Mouse (Mus musculus) brain, embryonic 14.5 days (tissue): ENCODE results near the gene Usp32. TPM values are rescaled to one million over a fixed set of nuclear protein-coding genes. Genes with fewer than 3 reads are reported as not detected.
"Not testable (repeated sequence)": the region's sequence is repeated elsewhere in the genome, so short reads cannot be mapped to it uniquely, and the experiment has no call there.

ENCODE experiments used
- DNase-seq: peaks from one replicate; pipeline ENCODE4 v3.0.0-alpha.2; 2011; ENCODE audit warnings: low read depth
- CTCF ChIP-seq: fragments of 200-500 bp; IDR thresholded peaks from 2 replicates; pipeline ENCODE4 v1.5.1; 2012; ENCODE audit warnings: inconsistent platforms, mild to moderate bottlenecking, moderate library complexity, borderline replicate concordance; ENCODE audit not compliant: insufficient read depth, insufficient read length; ENCODE audit errors: extremely low read depth
- POLR2A ChIP-seq: fragments of 200-500 bp; IDR thresholded peaks from 2 replicates; pipeline ENCODE4 v1.6.1; 2012; ENCODE audit warnings: mild to moderate bottlenecking, inconsistent platforms, borderline replicate concordance; ENCODE audit not compliant: poor library complexity, insufficient read depth, insufficient read length, severe bottlenecking; ENCODE audit errors: extremely low read depth
- polyA plus RNA-seq: library from polyadenylated mRNA; depleted of rRNA; stranded (reverse); fragments of >200 nt; gene quantifications from 2 replicates; pipeline ENCODE4 v1.2.3, GENCODE M21; 2012

Gene Usp32
- polyA plus RNA-seq, 1 experiment: 31.9 TPM

- TF ChIP-seq POLR2A (no peak), CTCF (no peak)
- DNase-seq: no peak
These were observed 27.5 kb upstream of the Usp32 start for GRCm38 (mm10) chr11:85167503-85167902.

- DNase-seq: no peak
- TF ChIP-seq POLR2A: no peak
- TF ChIP-seq CTCF: no peak
These were observed 24.4 kb upstream of the Usp32 start for GRCm38 (mm10) chr11:85164371-85164770.

GRCm38 (mm10) chr11:85163014-85163413, 23.1 kb upstream of the Usp32 start:
- not testable (repeated sequence) for DNase-seq

- TF ChIP-seq POLR2A (no peak), CTCF (no peak)
- DNase-seq: no peak
These were observed 17.3 kb upstream of the Usp32 start for GRCm38 (mm10) chr11:85157301-85157700.

DNA sequence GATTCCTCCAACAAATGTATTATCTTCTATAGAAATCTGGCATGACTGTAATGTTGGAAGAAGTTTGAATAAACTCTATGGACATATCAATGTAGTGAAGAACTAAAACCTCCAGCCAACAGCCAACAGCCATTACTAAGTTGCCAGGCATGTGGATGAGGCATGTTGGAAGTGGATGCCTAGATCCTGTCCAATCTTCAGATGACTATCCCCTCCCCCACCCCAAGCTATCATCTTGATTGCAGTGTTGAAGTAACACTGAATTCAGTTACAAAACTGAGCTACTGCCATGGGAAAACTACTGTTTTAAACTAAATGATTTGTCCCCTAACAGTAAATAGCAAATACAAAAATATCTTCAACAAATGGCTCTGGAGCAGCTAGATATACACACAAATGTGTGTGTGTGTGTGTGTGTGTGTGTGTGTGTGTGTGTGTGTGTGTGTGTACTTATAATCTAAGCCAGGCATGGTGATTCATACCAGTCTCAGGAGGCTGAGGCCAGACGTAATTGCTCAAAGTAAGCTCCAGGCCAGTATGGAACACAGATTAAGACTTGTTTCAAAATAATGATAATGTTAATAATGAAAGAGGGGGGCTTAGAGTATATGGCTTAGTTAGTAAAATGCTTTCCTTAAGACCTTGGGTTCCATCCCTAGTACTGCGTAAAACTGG, 12.4 kb upstream of the Usp32 start:
- no peak for TF ChIP-seq POLR2A
- DNase-seq: no peak

DNA sequence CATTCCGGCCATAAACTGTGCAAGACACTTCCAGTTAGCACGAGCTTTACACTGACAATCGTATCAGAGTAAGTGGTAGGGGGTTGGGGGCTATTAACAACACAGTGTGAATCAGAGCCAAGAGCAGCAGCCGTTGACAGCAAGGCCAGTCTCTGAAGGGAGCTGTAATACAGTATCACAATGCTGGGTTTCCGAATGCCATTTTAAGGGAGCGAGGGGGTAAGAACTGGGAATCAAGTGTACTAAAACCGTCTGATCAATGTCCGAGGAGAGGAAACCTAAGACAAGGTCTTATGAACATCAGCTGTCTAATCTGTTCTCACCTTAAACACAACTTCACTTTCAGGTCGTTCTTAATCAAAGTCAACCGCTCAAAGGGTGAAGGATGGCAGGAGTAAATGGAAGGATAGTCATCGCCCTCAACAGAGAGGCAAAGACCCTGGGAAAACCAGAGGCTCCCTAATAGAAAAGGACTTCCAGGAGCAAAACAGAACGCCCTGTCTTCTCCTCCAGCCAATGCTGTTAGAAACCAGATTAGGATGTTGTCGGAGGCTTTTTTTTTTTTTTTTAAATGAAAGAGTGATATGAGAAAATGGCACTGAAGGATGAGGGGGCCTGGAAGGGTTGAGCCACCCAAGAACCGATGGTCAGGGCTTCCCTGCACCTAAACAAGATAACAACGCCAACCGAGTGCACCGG, 1.0 kb downstream of the Usp32 start:
- DNase-seq: peak; percentile 71
- no peak for TF ChIP-seq CTCF
- no peak for TF ChIP-seq POLR2A

DNA sequence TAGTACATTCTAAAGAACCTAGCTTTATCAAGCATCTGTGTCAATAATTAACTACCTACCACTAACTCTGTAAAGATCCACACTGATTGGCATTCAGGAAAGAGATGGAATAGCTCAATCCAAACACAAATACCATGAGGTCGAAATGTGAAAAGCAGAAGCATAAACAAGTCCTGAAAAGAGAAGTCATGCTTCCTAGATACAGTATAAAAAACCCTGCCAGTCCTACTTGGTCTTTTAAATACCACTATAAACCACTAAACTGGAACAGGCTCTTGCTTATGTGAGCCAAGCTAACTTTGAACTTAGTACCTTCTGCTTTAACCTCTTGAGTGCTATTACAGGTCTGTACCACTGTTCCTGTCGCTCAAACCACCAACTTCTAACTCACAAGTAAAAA, 8.4 kb downstream of the Usp32 start:
- TF ChIP-seq CTCF (no peak), POLR2A (no peak)
- no peak for DNase-seq

DNA sequence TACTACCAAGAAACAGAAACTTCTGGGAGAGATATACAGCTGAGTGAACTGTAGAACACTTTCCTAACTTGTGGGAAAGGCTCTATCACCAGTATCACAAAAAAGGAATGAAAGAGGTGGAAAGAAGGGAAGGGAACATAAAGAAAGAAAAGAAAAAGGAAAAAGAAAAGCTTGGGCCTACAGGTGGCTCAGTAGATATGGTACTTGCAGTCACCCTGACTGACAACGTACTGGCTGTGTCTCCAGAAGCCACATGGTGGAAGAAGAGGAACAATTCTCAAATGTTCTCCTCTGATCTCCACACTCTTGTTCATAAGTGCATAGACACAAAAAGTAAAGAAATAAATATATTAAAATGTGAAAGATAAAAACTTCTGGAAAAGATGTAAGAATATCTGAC, 11.1 kb downstream of the Usp32 start:
- TF ChIP-seq CTCF (no peak), POLR2A (no peak)

GRCm38 (mm10) chr11:85126257-85127102, 13.5 kb downstream of the Usp32 start:
- no peak for DNase-seq
- TF ChIP-seq POLR2A (no peak), CTCF (no peak)

More for the DNA sequence above, 11.1 kb downstream of the Usp32 start:
- no peak for DNase-seq

DNA sequence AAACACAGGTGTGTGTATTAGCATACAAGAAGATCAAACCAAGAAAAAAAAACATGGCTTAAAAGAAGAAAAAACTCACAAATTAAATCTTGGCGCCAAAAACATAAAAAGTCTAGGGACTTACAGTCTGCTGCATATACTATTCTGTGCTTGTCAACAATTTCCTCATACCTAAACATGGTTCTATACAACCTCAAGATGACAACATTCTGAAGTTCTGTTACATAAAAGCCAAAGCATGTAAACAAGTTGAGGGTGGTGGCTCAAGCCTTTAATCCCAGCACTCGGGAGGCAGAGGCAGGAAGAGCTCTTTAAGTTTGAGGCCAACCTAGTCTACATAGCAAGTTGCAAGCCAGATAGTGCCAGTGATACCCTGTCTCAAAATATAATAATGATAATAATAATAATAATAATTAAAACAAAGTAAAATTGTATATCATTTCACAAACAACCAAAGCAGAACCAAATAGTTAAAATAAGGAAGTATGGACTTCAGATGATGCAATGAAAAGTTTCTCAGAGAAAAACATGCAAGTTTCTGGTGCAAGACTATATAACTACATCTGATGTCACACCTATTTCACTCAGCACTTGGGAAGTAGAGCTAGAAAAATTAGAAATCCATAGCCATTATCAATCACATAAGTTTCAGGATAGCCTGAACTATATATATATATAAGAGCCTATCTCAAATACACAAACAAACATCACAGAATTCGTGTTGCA, 16.5 kb downstream of the Usp32 start:
- no peak for DNase-seq
- TF ChIP-seq POLR2A (no peak), CTCF (no peak)

DNA sequence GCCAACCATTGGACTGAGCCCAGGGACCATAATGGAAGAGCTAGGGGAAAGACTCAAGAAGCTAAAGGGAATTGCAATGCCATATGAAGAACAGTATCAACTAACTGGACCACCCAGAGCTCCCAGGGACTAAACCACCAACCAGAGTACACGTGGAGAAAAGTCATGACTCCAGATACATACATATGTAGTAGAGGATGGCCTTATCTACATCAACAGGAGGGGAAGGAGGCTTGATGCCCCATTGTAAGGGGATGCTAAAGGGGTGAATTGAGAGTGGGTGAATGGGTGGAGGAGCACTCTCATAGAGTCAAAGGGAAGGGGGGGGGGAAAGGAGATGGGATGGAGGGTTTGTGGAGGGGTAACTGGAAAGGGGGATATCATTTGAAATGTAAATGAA, 17.9 kb downstream of the Usp32 start:
- no peak for DNase-seq
- no peak for TF ChIP-seq POLR2A
- no peak for TF ChIP-seq CTCF
